Comparison of ENCODE assay signal across 29 mouse cellular contexts in genomic region chr12:3285919-3286318, GRCm38 (mm10). TPM values are rescaled to one million over a fixed set of nuclear protein-coding genes. Genes with fewer than 3 reads are reported as not detected.
DNase-seq lines count a peak whose midpoint lies in the region; ATAC-seq and TF ChIP-seq lines count a peak whose summit lies in the region.
"Had no signal": no experiment of that assay in that cellular context is flagged by ENCODE, and none has a peak within 500 bp of the region (broad histone marks: within the 10 kb centered on the region; RNA-seq: fewer than 3 reads in every experiment).

No protein-coding gene starts in this region.

- DNase-seq in gastrocnemius, adult 2 months: no peak
- no peak for DNase-seq in gastrocnemius, postnatal 4 days (ENCODE audit: low spot score in 2 of 2)
- DNase-seq in induced T-regulatory cell, adult 2 months (ENCODE audit: low read depth): peak; percentile 31
- no peak for DNase-seq in lung, postnatal 14 days
- no peak for DNase-seq in embryonic facial prominence, embryonic 10.5 days (ENCODE audit: low spot score)
- no peak for DNase-seq in c-Kit-positive CD71-positive TER-119-positive erythroid progenitor cells, embryonic 14.5 days (ENCODE audit: low spot score)
- DNase-seq: adrenal gland, postnatal 25 days; cerebellum, adult 18-20 months; cerebellum, postnatal 25 days; gastrocnemius, postnatal 36 days; heart, postnatal 14 days; kidney, adult 18-20 months; kidney, postnatal 25 days; lung, adult 2 months; retina, postnatal 1 day; right cerebral cortex, postnatal 25 days; spleen, adult 18-20 months; thymus, adult 18-20 months; thymus, postnatal 25 days had no signal

- no peak for TF ChIP-seq CTCF in gastrocnemius, adult 2 months (IDR thresholded peaks at IDR 0.05)

- H3K4me2 ChIP-seq in liver, embryonic 16.5 days (ENCODE audit: low read depth, low read length): peak overlapping the region; percentile 42
- H3K4me2 ChIP-seq: forebrain, embryonic 15.5 days; hindbrain, embryonic 15.5 days; kidney, embryonic 15.5 days; limb, embryonic 13.5 days; midbrain, embryonic 12.5 days had no signal

- H3K27me3 ChIP-seq in liver, embryonic 16.5 days (ENCODE audit: control insufficient read depth, insufficient read depth, low read depth, low read length): no peaks in the 10 kb centered on the region
- H3K27me3 ChIP-seq in embryonic facial prominence, embryonic 10.5 days (replicated peaks; ENCODE audit: low read depth, poor library complexity, severe bottlenecking): no peaks in the 10 kb centered on the region
- H3K27me3 ChIP-seq: forebrain, embryonic 15.5 days; hindbrain, embryonic 15.5 days; kidney, embryonic 15.5 days; limb, embryonic 13.5 days; midbrain, embryonic 12.5 days had no signal

- H3K9ac ChIP-seq in liver, embryonic 16.5 days (ENCODE audit: low read depth, low read length): peak overlapping the region; percentile 54; the same call in 1 of the 2 replicates
- H3K9ac ChIP-seq: forebrain, embryonic 15.5 days; hindbrain, embryonic 15.5 days; kidney, embryonic 15.5 days; limb, embryonic 13.5 days; midbrain, embryonic 12.5 days had no signal

- H3K4me1 ChIP-seq in liver, embryonic 16.5 days (ENCODE audit: control insufficient read depth, low read depth, low read length): peaks cover 58% of the 10 kb centered on the region
- no peaks in the 10 kb centered on the region for H3K4me1 ChIP-seq in embryonic facial prominence, embryonic 10.5 days
- H3K4me1 ChIP-seq: forebrain, embryonic 10.5 days; forebrain, embryonic 15.5 days; hindbrain, embryonic 10.5 days; hindbrain, embryonic 15.5 days; kidney, embryonic 15.5 days; limb, embryonic 13.5 days; midbrain, embryonic 12.5 days had no signal

- no peak overlapping the region for H3K4me3 ChIP-seq in gastrocnemius, adult 2 months
- no peak overlapping the region for H3K4me3 ChIP-seq in liver, embryonic 16.5 days (ENCODE audit: low read depth, low read length)
- H3K4me3 ChIP-seq in embryonic facial prominence, embryonic 10.5 days: no peak overlapping the region
- H3K4me3 ChIP-seq: forebrain, embryonic 10.5 days; forebrain, embryonic 15.5 days; hindbrain, embryonic 10.5 days; hindbrain, embryonic 15.5 days; kidney, embryonic 15.5 days; limb, embryonic 13.5 days; midbrain, embryonic 12.5 days had no signal

- H3K36me3 ChIP-seq in liver, embryonic 16.5 days (ENCODE audit: control insufficient read depth, insufficient read depth): no peaks in the 10 kb centered on the region; the same call in 1 of the 2 replicates
- H3K36me3 ChIP-seq in embryonic facial prominence, embryonic 10.5 days (replicated peaks): peaks cover 24% of the 10 kb centered on the region

- intact Hi-C loops in gastrocnemius, adult 2 months (cut with DNase I): no loop called here

- WGBS in liver, embryonic 16.5 days (ENCODE audit: insufficient replicate concordance): 14% methylated on average over 1 of the region's 1 CpGs
- 52% methylated on average over 1 of the region's 1 CpGs for WGBS in embryonic facial prominence, embryonic 10.5 days

- peak overlapping the region; percentile 62; the same call in 1 of the 2 replicates for H3K27ac ChIP-seq in gastrocnemius, adult 2 months
- H3K27ac ChIP-seq in liver, embryonic 16.5 days (ENCODE audit: low read length): peak overlapping the region; percentile 95
- H3K27ac ChIP-seq in embryonic facial prominence, embryonic 10.5 days (replicated peaks): no peak overlapping the region
- H3K27ac ChIP-seq: forebrain, embryonic 10.5 days; forebrain, embryonic 15.5 days; hindbrain, embryonic 10.5 days; hindbrain, embryonic 15.5 days; kidney, embryonic 15.5 days; limb, embryonic 13.5 days; midbrain, embryonic 12.5 days; stomach, postnatal 0 days had no signal

- peak; percentile 14; the same call in 1 of the 2 replicates for ATAC-seq in common myeloid progenitor, adult 5-6 weeks (replicated peaks; ENCODE audit: low read depth, poor library complexity, severe bottlenecking)
- ATAC-seq in liver, embryonic 16.5 days (ENCODE audit: low read depth): peak; percentile 58
- ATAC-seq: forebrain, embryonic 15.5 days had no signal

- H3K9me3 ChIP-seq in liver, embryonic 16.5 days (replicated peaks; ENCODE audit: control insufficient read depth, low read length): no peaks in the 10 kb centered on the region
- H3K9me3 ChIP-seq in embryonic facial prominence, embryonic 10.5 days: peaks cover 7% of the 10 kb centered on the region; the same call in 1 of the 2 replicates
- H3K9me3 ChIP-seq: hindbrain, embryonic 15.5 days; kidney, embryonic 15.5 days; limb, embryonic 13.5 days had no signal

RNA-seq across cellular contexts. Expression of gene Rab10, which starts 23.9 kb away (rescaled TPM):
- 100 to 1,000 TPM; 272 to 301 TPM for total RNA-seq in gastrocnemius, adult 2 months (2021)
- 100 to 1,000 TPM; 196 to 210 TPM for total RNA-seq in gastrocnemius, postnatal 4 days (2021)
- total RNA-seq in common myeloid progenitor, adult 5-6 weeks (2017): 138 and 146 TPM in 2 replicates
- polyA plus RNA-seq in liver, embryonic 16.5 days (2015; fragmentation: Nextera tagmentation; extraction: Ambion mirVana): 37.5 and 40.5 TPM in 2 replicates
- 73.8 and 76.4 TPM in 2 replicates for polyA plus RNA-seq in embryonic facial prominence, embryonic 10.5 days (2016; fragmentation: Nextera tagmentation; extraction: Ambion mirVana)
